Mouse (Mus musculus): ENCODE data around the gene Gm20716. TPM values are rescaled to one million over a fixed set of nuclear protein-coding genes. Genes with fewer than 3 reads are reported as not detected.

The Gm20716 gene
- polyA plus RNA-seq, 1 experiment from 2014 or later = 17.2 TPM

DNA sequence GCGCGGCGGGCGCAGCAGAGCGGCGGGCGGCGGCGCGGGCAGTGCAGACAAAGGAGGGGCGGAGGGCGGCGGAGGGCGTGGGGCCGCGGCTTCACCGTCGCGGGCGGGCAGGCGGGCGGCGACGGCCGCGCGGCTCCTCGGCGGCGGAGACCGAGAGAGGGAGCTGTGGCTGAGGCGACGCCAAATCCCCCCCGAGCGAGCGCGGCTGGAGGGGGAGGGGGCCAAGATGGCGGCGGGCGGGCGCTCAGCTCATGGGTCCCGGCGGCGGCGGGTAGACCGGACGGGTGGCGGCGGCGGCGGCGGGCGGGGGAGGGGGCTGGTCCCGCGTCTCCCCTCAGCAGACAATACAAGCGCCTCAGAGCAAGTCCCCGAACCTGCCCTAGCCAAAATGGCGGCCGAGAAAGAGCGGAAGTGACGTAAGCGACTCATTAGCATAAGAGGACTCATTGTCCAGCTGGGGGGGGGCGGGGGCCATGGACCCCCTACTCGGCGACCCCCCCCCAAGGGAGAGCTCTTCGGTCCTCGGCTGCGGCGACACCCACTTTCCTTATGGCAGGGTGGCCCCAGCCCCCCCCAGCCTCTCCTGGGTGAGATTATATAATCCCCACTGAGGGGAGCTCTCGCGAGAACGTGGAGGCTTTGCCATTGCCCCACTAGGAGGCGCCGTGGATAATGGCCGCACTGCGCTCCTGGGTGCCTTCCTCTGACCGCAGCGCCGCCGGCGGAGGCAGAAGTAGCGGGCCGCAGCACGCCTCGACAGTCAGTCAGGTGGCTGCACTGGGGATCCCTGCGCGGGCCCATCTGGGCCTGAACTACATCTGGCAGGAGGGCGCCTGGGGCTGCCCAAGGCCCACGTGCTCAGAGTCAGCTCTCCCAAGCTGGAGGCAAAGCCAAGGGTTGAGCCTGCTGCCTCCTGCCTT, 23.2 kb downstream of the Gm20716 start, which contains the start of gene Adnp:
Adnp (minus strand) TSS at position 388 of the 920 bp plus-strand sequence.
- H3K4me3 ChIP-seq (ENCODE audit: low read depth, low read length) = peak within 1 kb of the TSS; percentile 100
- H3K4me2 ChIP-seq = peak within 1 kb of the TSS; percentile 62
- peaks cover 9% of the 10 kb centered on the region for H3K36me3 ChIP-seq (ENCODE audit: control insufficient read depth, insufficient read depth, low read length)
- 1% methylated on average over 40 of the region's 89 CpGs for WGBS (ENCODE audit: insufficient replicate concordance)
- peak; percentile 86 for ATAC-seq (replicated peaks; ENCODE audit: insufficient number of reproducible peaks, low FRiP score, low TSS enrichment)
- H3K9me3 ChIP-seq (replicated peaks; ENCODE audit: control insufficient read depth, low read length) = no peaks in the 10 kb centered on the region; the same call in 1 of the 2 replicates
- H3K9ac ChIP-seq (ENCODE audit: low read depth, low read length) = peak within 1 kb of the TSS; percentile 100
- H3K27me3 ChIP-seq (ENCODE audit: control insufficient read depth, insufficient read depth, low read length) = no peaks in the 10 kb centered on the region
- peaks cover 4% of the 10 kb centered on the region for H3K4me1 ChIP-seq (ENCODE audit: control insufficient read depth, insufficient read depth, low read length)
- peak within 1 kb of the TSS; percentile 99 for H3K27ac ChIP-seq (ENCODE audit: low read depth, low read length)

DNA sequence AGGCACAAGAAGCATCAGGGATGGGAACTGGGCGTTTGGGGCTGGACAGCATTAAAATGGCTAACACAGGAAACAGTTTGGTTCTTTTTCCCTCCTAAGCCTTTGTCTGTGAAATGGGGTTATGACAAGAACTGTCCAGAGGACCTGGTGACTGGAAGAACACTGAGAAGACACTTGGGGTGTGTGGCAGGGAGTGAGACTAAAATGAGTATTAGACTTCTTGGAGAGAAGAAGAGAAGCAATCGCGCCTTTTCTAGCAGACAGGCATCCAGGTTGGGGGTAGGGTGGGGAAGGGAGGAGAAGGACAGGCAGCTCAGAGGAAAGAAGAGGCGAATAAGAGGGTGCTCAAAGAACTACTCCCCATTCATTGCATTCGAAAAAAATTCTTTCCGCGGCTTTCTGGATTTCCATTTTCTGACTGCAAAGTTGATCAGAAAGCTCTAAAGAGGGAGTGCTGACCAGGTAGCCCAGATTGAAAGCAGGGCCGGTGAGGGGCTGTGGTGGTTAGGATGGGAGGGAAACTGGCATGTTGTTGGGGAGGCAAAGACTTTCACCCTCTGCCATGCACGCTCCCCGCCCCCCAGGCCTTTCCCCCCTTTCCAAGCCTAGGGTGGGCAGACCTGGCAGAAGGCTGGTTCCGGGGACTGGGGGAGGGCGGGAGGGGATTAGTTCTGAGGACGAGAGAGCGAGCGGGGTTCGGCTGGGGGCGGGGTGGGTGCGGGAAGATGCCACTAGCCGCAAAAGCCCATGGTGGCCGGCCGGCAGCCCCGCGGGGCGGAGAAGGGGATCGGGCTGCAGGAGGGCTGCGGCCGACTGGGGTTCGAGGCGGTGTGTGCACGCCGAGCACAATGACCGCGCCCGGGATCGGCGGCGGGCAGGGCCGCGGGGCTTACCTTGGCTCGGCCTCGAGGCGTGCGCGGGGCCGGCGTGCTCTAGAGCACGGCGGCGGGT, 24.2 kb downstream of the Gm20716 start:
- 1% methylated on average over 47 of the region's 49 CpGs for whole genome bisulfite sequencing (ENCODE audit: insufficient replicate concordance)
- Histone ChIP-seq H3K27ac (ENCODE audit: low read depth, low read length) (peak overlapping the region; percentile 99), H3K36me3 (ENCODE audit: control insufficient read depth, insufficient read depth, low read length) (peaks cover 7% of the 10 kb centered on the region), H3K9ac (ENCODE audit: low read depth, low read length) (peak overlapping the region; percentile 100), H3K4me3 (ENCODE audit: low read depth, low read length) (peak overlapping the region; percentile 100), H3K4me2 (peak overlapping the region; percentile 62), H3K9me3 (replicated peaks; ENCODE audit: control insufficient read depth, low read length) (no peaks in the 10 kb centered on the region; the same call in 1 of the 2 replicates), H3K4me1 (ENCODE audit: control insufficient read depth, insufficient read depth, low read length) (peaks cover 10% of the 10 kb centered on the region), H3K27me3 (ENCODE audit: control insufficient read depth, insufficient read depth, low read length) (no peaks in the 10 kb centered on the region)
- peak; percentile 32 for ATAC-seq (replicated peaks; ENCODE audit: insufficient number of reproducible peaks, low FRiP score, low TSS enrichment)

DNA sequence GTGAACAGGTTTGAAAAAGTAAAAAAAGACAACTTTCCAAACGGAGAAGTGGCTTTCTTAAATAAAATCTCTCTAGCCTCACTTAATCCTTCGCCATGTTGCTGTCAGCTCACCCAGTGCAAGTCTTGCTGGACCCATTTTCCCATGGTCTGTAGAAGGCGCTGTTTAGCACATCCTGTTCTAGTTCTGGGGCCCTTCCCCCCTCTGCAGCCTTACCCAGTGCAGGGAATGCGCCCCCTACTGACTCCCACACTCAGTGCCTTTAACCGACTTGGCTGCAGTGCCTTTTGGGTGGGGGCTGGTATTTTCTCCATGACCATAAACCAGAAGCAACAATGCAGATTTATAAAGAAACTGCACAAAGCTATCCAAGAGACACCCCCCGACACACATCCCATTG, 24.9 kb downstream of the Gm20716 start:
- peaks cover 6% of the 10 kb centered on the region for H3K36me3 ChIP-seq (ENCODE audit: control insufficient read depth, insufficient read depth, low read length)
- peak overlapping the region; percentile 31; the same call in 1 of the 2 replicates for H3K27ac ChIP-seq (ENCODE audit: low read depth, low read length)
- peak; percentile 21; the same call in 1 of the 2 replicates for ATAC-seq (replicated peaks; ENCODE audit: insufficient number of reproducible peaks, low FRiP score, low TSS enrichment)
- peaks cover 17% of the 10 kb centered on the region for H3K4me1 ChIP-seq (ENCODE audit: control insufficient read depth, insufficient read depth, low read length)
- H3K9me3 ChIP-seq (replicated peaks; ENCODE audit: control insufficient read depth, low read length) = no peaks in the 10 kb centered on the region; the same call in 1 of the 2 replicates
- H3K4me3 ChIP-seq (ENCODE audit: low read depth, low read length) = peak overlapping the region; percentile 100
- H3K9ac ChIP-seq (ENCODE audit: low read depth, low read length) = peak overlapping the region; percentile 100
- 7% methylated on average over 6 of the region's 6 CpGs for WGBS (ENCODE audit: insufficient replicate concordance)
- H3K27me3 ChIP-seq (ENCODE audit: control insufficient read depth, insufficient read depth, low read length) = no peaks in the 10 kb centered on the region
- H3K4me2 ChIP-seq = peak overlapping the region; percentile 62

DNA sequence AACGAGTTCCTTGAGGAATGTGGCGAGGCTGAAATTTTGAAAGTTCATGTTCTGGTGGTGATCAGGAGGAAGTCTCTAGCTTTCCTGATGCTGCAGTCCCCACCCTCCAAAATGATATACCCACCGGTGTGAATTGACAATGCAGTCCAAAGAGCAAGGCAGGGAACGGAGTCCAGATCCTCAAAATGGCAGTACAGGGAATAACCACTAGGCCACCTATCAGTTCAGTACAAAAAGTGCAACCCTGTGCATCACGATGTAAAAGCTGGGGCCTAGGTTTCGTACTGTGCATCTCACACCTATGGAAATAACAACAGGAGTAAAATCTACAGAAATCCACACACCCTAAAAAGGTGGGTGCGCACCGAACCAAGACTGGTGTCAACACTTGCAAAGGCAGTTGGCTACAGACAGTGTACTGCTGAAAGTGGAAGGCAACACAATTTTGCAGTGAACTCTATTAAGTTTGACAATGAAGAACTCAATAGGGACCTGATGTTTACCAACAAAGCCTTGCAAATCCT, 25.6 kb downstream of the Gm20716 start:
- peak overlapping the region; percentile 100 for H3K4me3 ChIP-seq (ENCODE audit: low read depth, low read length)
- WGBS (ENCODE audit: insufficient replicate concordance) = 85% methylated on average over 8 of the region's 8 CpGs
- no peaks in the 10 kb centered on the region for H3K27me3 ChIP-seq (ENCODE audit: control insufficient read depth, insufficient read depth, low read length)
- peaks cover 6% of the 10 kb centered on the region for H3K36me3 ChIP-seq (ENCODE audit: control insufficient read depth, insufficient read depth, low read length)
- peak overlapping the region; percentile 100; the same call in 1 of the 2 replicates for H3K9ac ChIP-seq (ENCODE audit: low read depth, low read length)
- peaks cover 22% of the 10 kb centered on the region for H3K4me1 ChIP-seq (ENCODE audit: control insufficient read depth, insufficient read depth, low read length)
- H3K9me3 ChIP-seq (replicated peaks; ENCODE audit: control insufficient read depth, low read length) = no peaks in the 10 kb centered on the region; the same call in 1 of the 2 replicates
- H3K4me2 ChIP-seq = peak overlapping the region; percentile 62
- H3K27ac ChIP-seq (ENCODE audit: low read depth, low read length) = no peak overlapping the region
- no peak for ATAC-seq (replicated peaks; ENCODE audit: insufficient number of reproducible peaks, low FRiP score, low TSS enrichment)

DNA sequence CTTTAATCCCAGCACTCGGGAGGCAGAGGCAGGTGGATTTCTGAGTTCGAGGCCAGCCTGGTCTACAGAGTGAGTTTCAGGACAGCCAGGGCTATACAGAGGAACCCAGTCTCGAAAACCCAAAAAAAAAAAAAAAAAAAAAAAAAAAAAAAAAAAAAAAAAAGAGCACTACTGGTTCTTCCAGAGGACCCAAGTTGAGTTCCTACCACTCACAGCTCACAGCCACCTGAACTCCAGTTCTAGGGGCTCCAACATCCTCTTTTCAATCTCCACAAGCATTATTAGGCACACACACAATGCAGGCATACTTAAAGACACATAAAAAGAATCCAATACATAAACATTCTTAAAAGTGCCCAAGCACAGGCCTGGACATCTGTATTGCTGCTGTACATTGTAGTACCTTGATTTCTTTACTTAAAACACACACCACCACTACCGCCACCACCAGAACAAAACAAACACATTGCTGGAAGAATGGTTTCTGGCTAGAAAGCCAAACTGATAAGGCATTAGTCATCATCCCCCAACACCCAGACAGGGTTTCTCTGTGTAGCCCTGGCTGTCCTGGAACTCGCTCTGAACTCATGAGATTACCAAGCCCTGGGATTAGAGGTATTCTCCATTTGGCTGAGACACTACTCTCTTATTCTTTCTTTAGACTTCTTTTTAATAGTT, 30.0 kb downstream of the Gm20716 start:
- peaks cover 40% of the 10 kb centered on the region for H3K4me1 ChIP-seq (ENCODE audit: control insufficient read depth, insufficient read depth, low read length)
- no peak overlapping the region for H3K27ac ChIP-seq (ENCODE audit: low read depth, low read length)
- H3K36me3 ChIP-seq (ENCODE audit: control insufficient read depth, insufficient read depth, low read length) = peaks cover 4% of the 10 kb centered on the region
- no peak overlapping the region for H3K4me3 ChIP-seq (ENCODE audit: low read depth, low read length)
- ATAC-seq (replicated peaks; ENCODE audit: insufficient number of reproducible peaks, low FRiP score, low TSS enrichment) = no peak
- WGBS (ENCODE audit: insufficient replicate concordance) = 71% methylated on average over 5 of the region's 5 CpGs
- no peaks in the 10 kb centered on the region; the same call in 1 of the 2 replicates for H3K9me3 ChIP-seq (replicated peaks; ENCODE audit: control insufficient read depth, low read length)
- no peak overlapping the region for H3K9ac ChIP-seq (ENCODE audit: low read depth, low read length)
- H3K27me3 ChIP-seq (ENCODE audit: control insufficient read depth, insufficient read depth, low read length) = no peaks in the 10 kb centered on the region
- no peak overlapping the region for H3K4me2 ChIP-seq

DNA sequence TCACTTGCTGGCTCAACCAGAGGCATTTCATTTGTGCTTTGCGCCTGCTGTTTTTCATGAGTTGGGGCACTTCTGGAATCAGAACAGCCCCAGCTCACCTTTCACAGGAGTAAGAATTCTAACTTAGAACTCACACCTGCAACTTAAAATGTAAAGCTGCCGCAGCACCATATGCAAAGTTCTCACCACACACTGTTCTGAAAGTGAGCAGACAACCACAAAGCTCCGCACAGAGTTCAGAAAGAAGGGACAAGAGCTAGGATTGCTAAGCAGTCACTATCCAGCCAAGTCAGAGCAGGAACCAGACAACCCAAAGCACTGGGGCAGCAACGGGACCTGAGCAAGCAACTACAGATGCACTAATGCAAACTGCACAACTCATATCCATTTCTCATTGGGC, 30.7 kb downstream of the Gm20716 start:
- 84% methylated on average over 4 of the region's 4 CpGs for WGBS (ENCODE audit: insufficient replicate concordance)
- H3K4me1 ChIP-seq (ENCODE audit: control insufficient read depth, insufficient read depth, low read length) = peaks cover 38% of the 10 kb centered on the region
- H3K9ac ChIP-seq (ENCODE audit: low read depth, low read length) = no peak overlapping the region
- H3K9me3 ChIP-seq (replicated peaks; ENCODE audit: control insufficient read depth, low read length) = no peaks in the 10 kb centered on the region; the same call in 1 of the 2 replicates
- no peak overlapping the region for H3K4me3 ChIP-seq (ENCODE audit: low read depth, low read length)
- H3K36me3 ChIP-seq (ENCODE audit: control insufficient read depth, insufficient read depth, low read length) = peaks cover 4% of the 10 kb centered on the region
- H3K4me2 ChIP-seq = peak overlapping the region; percentile 0; the same call in 1 of the 2 replicates
- ATAC-seq (replicated peaks; ENCODE audit: insufficient number of reproducible peaks, low FRiP score, low TSS enrichment) = no peak
- H3K27ac ChIP-seq (ENCODE audit: low read depth, low read length) = no peak overlapping the region
- no peaks in the 10 kb centered on the region for H3K27me3 ChIP-seq (ENCODE audit: control insufficient read depth, insufficient read depth, low read length)

DNA sequence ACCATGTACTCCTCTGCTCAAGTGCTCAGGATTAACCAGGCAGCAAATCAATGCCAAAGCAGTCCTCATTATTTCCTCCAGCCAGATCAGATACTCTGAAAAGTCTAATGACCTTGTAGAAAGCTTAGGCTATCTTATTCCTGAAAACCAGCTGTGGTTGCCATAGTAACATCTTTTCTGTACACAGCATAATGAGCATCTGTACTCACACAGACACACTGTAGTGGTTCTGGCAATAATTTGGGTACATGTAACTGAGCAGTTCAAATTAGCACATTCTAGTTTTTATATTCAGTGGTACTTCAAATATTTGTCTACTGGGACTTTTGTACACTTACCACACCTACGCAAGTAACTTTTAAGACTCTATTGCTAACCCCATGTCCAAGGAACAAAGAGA, 31.7 kb downstream of the Gm20716 start:
- H3K4me1 ChIP-seq (ENCODE audit: control insufficient read depth, insufficient read depth, low read length) = peaks cover 36% of the 10 kb centered on the region
- 96% methylated on average over 1 of the region's 1 CpGs for WGBS (ENCODE audit: insufficient replicate concordance)
- H3K27ac ChIP-seq (ENCODE audit: low read depth, low read length) = no peak overlapping the region; the same call in 1 of the 2 replicates
- H3K27me3 ChIP-seq (ENCODE audit: control insufficient read depth, insufficient read depth, low read length) = no peaks in the 10 kb centered on the region
- no peaks in the 10 kb centered on the region; the same call in 1 of the 2 replicates for H3K9me3 ChIP-seq (replicated peaks; ENCODE audit: control insufficient read depth, low read length)
- H3K9ac ChIP-seq (ENCODE audit: low read depth, low read length) = no peak overlapping the region
- H3K4me3 ChIP-seq (ENCODE audit: low read depth, low read length) = no peak overlapping the region
- no peak for ATAC-seq (replicated peaks; ENCODE audit: insufficient number of reproducible peaks, low FRiP score, low TSS enrichment)
- peaks cover 3% of the 10 kb centered on the region for H3K36me3 ChIP-seq (ENCODE audit: control insufficient read depth, insufficient read depth, low read length)
- no peak overlapping the region for H3K4me2 ChIP-seq

All from heart, embryonic 11.5 days (tissue).